Mouse (Mus musculus) C2C12 (cell line): ENCODE data around the gene Dlg5.

ENCODE experiments used
- CTCF ChIP-seq: IDR thresholded peaks from one replicate; pipeline ENCODE4 v1.5.1; 2011; ENCODE audit not compliant: control insufficient read depth, insufficient read depth, insufficient read length
- USF1 ChIP-seq: IDR thresholded peaks from one replicate; pipeline ENCODE4 v1.6.1; 2011; ENCODE audit warnings: low read depth, mild to moderate bottlenecking, control low read depth, moderate library complexity

DNA sequence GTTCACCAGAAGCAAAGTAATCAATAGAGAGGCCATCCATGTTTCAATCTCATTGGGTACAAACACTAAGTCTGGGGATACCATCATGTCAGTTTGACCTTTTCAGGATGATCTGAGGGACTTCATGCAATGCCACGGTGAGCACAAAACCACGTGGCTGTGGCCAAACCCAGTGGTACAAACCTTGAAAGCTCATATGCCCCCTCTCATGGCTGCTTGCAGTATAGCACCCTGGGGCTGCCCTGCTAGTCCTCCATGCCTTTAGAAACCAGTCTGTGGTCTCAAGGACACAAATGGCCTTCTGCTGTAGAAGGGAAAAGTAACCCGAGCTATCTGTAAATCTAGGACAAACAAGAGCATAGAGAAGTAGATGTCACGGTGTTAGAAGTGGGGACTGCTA is 113.6 kb downstream of the Dlg5 start:
- TF ChIP-seq USF1 (no peak), CTCF (no peak)
